Mouse (Mus musculus): Measurements from ENCODE around the gene Spns2. TPM values are rescaled to one million over a fixed set of nuclear protein-coding genes. Genes with fewer than 3 reads are reported as not detected.

Gene Spns2
- 0.57 TPM for polyA plus RNA-seq (2014; fragmentation: Illumina TruSeq; extraction: RNeasy Lipid Tissue Mini Kit (QIAGEN cat#74804); ENCODE audit: low read depth, low replicate concordance)

DNA sequence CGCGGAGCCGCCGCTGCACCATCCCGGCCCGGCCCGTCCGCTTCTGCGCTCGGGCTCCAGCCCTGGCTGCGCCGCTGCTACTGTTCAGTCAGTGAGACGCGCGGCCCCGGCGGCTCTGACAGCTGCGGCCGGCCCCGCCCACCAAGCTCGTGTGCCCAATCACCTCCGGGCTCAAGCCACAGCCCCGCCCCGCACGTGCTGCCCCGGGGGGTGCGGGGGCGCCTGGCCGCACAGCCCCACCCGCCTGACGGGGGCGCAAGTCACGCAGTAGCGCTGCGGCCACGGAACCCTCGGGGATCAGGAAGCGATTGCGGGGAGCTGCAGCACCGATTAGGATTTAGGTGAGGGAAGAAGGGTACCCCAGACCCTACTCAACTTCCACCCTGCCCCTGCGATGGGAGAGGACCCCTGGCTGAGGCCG lies at the start of gene Spns2:
Gene Spns2 (minus strand): TSS at position 24 of the 421 bp plus-strand sequence.

DNA sequence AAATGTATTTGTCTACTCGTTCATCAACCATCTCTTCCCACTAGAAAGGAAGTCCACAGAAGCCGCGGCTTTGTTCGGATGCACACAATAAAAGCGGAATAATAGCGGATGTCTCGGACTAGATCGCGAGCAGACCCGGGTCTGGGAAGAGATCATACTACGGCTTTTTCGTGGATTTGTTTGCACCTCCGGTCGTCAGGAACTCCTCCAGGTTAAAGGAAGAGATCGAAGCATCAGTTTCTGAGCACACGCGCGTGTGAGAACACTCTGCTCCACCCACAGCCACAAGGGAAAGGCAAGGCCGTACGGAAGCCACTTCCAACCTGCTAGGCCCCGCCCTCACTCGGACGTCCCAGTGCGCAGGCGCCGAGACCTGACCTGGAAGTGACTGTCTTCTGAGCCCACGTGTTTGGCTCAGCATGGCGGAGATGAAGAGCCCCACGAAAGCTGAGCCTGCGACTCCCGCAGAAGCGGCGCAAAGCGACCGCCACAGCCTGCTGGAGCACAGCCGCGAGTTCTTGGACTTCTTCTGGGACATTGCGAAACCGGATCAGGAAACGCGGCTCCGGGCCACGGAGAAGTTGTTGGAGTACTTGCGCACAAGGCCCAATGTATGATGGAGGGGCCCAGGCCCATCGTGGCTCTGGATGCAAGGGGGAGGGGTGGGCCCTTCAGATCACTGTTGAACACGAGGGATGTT lies 48.6 kb downstream of the Spns2 start, which contains the start of gene Mybbp1a:
Gene Mybbp1a (plus strand): TSS at position 391 of the 700 bp plus-strand sequence.

DNA sequence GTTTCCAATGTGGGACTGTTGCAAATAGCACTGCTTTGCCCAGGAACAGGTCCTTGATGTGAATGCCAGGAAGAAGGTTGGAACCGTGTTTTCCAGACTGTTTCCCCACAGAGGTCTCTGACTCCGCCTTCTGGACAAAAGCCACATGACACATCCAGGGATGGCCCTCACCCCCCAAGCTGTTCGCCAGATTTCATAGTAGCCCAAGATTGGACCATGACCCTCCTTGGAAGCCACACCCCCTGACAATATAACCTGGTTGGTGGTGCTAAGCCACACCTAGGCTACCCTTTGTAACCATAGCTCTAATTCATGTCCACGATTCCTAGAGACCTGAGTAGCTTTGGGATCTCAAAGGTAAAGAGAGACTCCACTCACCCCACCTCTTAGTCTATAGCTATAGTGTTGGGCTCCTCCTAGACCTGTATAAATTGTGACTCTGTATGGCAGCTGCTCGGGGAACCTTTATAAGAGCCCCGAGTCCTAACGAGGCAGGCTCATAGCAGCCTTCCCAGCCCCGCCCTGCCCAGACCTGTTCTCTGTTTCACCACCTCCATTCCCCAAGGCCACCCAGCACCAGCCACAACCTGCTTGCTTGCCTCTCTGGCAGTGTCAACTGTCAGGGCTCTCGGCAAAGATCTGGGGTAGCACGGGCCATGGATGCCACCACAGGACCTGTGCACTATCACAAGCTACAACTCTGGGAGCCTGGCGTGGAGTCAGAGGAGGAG lies 54.6 kb downstream of the Spns2 start, which contains the start of gene Ggt6:
Gene Ggt6 (plus strand): TSS at position 564 of the 731 bp plus-strand sequence.

DNA sequence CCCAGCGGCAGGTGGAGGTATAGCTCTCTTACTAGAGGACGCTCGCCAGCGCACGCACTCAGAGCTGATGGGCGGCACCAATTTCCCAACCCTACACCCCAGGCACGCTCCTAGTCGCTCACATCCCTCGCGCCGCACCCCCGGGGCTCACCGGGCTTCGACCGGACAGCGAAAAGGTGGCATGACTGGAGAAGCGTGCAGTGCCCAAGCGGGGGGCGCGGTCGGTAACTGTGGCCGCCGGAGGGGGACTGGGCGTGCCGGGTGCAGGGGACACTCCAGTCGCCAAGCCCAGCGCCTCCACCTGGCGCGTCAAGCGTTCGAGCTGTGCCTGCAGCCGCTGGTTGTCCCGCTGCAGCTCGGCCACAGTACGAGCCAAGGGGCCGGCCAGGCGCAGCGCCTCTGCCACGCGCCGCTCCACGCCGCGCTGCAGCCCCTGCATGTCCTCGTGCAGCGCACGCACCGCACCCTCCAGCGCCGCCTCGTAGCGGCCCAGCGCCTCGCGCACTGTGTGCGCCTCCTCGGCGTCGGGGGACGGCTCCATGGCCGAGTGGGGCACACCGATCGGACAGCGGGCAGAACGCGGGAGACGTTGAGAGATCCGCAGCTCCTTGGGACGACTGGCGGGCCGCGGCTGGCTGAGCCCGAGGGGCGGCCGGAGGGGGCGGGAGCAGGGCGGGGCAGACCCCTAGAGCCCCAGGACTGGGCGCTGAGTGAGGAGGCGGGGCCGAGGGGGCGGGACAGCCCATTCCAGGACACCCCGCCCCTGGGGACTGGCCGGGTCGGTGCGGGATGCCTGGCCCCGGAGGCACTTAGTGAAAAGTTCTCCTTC lies 78.4 kb downstream of the Spns2 start, which contains the start of gene Smtnl2:
Gene Smtnl2 (minus strand): TSS at position 621 of the 829 bp plus-strand sequence.

Other genes starting within 250 kb of the Spns2 start
- 11.3 TPM for gene Slc13a5, start 222.7 kb downstream of the Spns2 start, polyA plus RNA-seq (2014; fragmentation: Illumina TruSeq; extraction: RNeasy Lipid Tissue Mini Kit (QIAGEN cat#74804); ENCODE audit: low read depth, low replicate concordance)
- 6.1 TPM for gene Xaf1, start 188.3 kb downstream of the Spns2 start, polyA plus RNA-seq (2014; fragmentation: Illumina TruSeq; extraction: RNeasy Lipid Tissue Mini Kit (QIAGEN cat#74804); ENCODE audit: low read depth, low replicate concordance)
- gene Fbxo39, start 175.5 kb downstream of the Spns2 start, polyA plus RNA-seq (2014; fragmentation: Illumina TruSeq; extraction: RNeasy Lipid Tissue Mini Kit (QIAGEN cat#74804); ENCODE audit: low read depth, low replicate concordance): 34.9 TPM
- 173 TPM for gene Tekt1, start 127.5 kb downstream of the Spns2 start, polyA plus RNA-seq (2014; fragmentation: Illumina TruSeq; extraction: RNeasy Lipid Tissue Mini Kit (QIAGEN cat#74804); ENCODE audit: low read depth, low replicate concordance)
- 1.2 TPM for gene Smtnl2, start 78.2 kb downstream of the Spns2 start, polyA plus RNA-seq (2014; fragmentation: Illumina TruSeq; extraction: RNeasy Lipid Tissue Mini Kit (QIAGEN cat#74804); ENCODE audit: low read depth, low replicate concordance)
- gene Ggt6, start 54.4 kb downstream of the Spns2 start, polyA plus RNA-seq (2014; fragmentation: Illumina TruSeq; extraction: RNeasy Lipid Tissue Mini Kit (QIAGEN cat#74804); ENCODE audit: low read depth, low replicate concordance): not detected
- 13.4 TPM for gene Mybbp1a, start 48.5 kb downstream of the Spns2 start, polyA plus RNA-seq (2014; fragmentation: Illumina TruSeq; extraction: RNeasy Lipid Tissue Mini Kit (QIAGEN cat#74804); ENCODE audit: low read depth, low replicate concordance)
- not detected for gene Spns3, start 60.6 kb upstream of the Spns2 start, polyA plus RNA-seq (2014; fragmentation: Illumina TruSeq; extraction: RNeasy Lipid Tissue Mini Kit (QIAGEN cat#74804); ENCODE audit: low read depth, low replicate concordance)
- 36.5 TPM for gene Ube2g1, start 117.4 kb upstream of the Spns2 start, polyA plus RNA-seq (2014; fragmentation: Illumina TruSeq; extraction: RNeasy Lipid Tissue Mini Kit (QIAGEN cat#74804); ENCODE audit: low read depth, low replicate concordance)
- gene Ankfy1, start 200.1 kb upstream of the Spns2 start, polyA plus RNA-seq (2014; fragmentation: Illumina TruSeq; extraction: RNeasy Lipid Tissue Mini Kit (QIAGEN cat#74804); ENCODE audit: low read depth, low replicate concordance): 10.8 TPM

Data from testis, adult 10 weeks (tissue).